Mouse (Mus musculus) adrenal gland, adult 10 weeks (tissue): Measurements from ENCODE around the gene Kdm5a. TPM values are rescaled to one million over a fixed set of nuclear protein-coding genes. Genes with fewer than 3 reads are reported as not detected.

Experiments
- polyA plus RNA-seq: library from polyadenylated mRNA; stranded (reverse); fragments of 350-450 nt; fragmentation: Illumina TruSeq; extraction: RNeasy Lipid Tissue Mini Kit (QIAGEN cat#74804); gene quantifications from one replicate; pipeline ENCODE4 v1.2.3, GENCODE M21; 2014; ENCODE audit warnings: low read depth, low replicate concordance

The Kdm5a gene
- polyA plus RNA-seq: 76.5 TPM

GRCm38 (mm10) chr6:120363688-120364522 is at the start of gene Kdm5a, which contains the start of gene Ccdc77:
Gene Kdm5a (plus strand): TSS chr6:120364124.
Gene Ccdc77 (minus strand): TSS chr6:120364374.

GRCm38 (mm10) chr6:120463086-120463871 is 99.4 kb downstream of the Kdm5a start, which contains the start of gene Il17ra:
Gene Il17ra (plus strand): TSS chr6:120463247.

GRCm38 (mm10) chr6:120493374-120494181 is 129.7 kb downstream of the Kdm5a start, which contains the start of gene Tmem121b:
Gene Tmem121b (minus strand): TSS chr6:120493807.

Other genes starting within 250 kb of the Kdm5a start
- not detected for gene D330020A13Rik, start 69.8 kb upstream of the Kdm5a start, polyA plus RNA-seq
- gene B4galnt3, start 69.6 kb upstream of the Kdm5a start, polyA plus RNA-seq: 1.0 TPM
- 11.1 TPM for gene Ccdc77, start 250 bp downstream of the Kdm5a start, polyA plus RNA-seq
- 2.3 TPM for gene Il17ra, start 99.1 kb downstream of the Kdm5a start, polyA plus RNA-seq
- not detected for gene Tmem121b, start 129.7 kb downstream of the Kdm5a start, polyA plus RNA-seq
- 9.3 TPM for gene Hdhd5, start 167.2 kb downstream of the Kdm5a start, polyA plus RNA-seq